Mouse (Mus musculus) olfactory bulb, adult 2 months (tissue): ENCODE measurements at regions not wholly inside any gene's neighbourhood (a gene's known extent, or its start where the extent isn't known, plus 50 kb on each side); places are given as distances from the start of the nearest gene placed in this dataset.

Source experiments
- CTCF ChIP-seq: fragments of 200-500 bp; IDR thresholded peaks from 2 replicates; pipeline ENCODE4 v1.5.1; 2012; ENCODE audit warnings: low read depth, mild to moderate bottlenecking, low read length, moderate library complexity; ENCODE audit not compliant: insufficient read depth
- POLR2A ChIP-seq: fragments of 200-500 bp; IDR thresholded peaks from 2 replicates; pipeline ENCODE4 v1.6.1; 2012; ENCODE audit warnings: mild to moderate bottlenecking, low read depth, low read length, moderate library complexity; ENCODE audit not compliant: insufficient read depth

GRCm38 (mm10) chr9:101495768-101496167 is 244.2 kb upstream of the Ppp2r3a start:
- TF ChIP-seq CTCF: no peak
- TF ChIP-seq POLR2A: no peak
